Mouse (Mus musculus) forebrain, embryonic 16.5 days (tissue): ENCODE results near the gene Ess2. TPM values are rescaled to one million over a fixed set of nuclear protein-coding genes. Genes with fewer than 3 reads are reported as not detected.

ENCODE experiments used
- ATAC-seq: fragments of 200-750 bp; cut with Nextera tagmentation; 2 replicates; pipeline ENCODE4 v1.8.0; 2017; ENCODE audit warnings: mild to moderate bottlenecking, moderate library complexity
- H3K27ac ChIP-seq: fragments of 300-500 bp; sonication (generic); 2 replicates; pipeline ENCODE4 v1.5.1; 2014; ENCODE audit warnings: low read length, control low read depth
- H3K27me3 ChIP-seq: fragments of 300-500 bp; sonication (generic); replicated peaks from 2 replicates; pipeline ENCODE4 v1.6.1; 2014; ENCODE audit warnings: low read length; ENCODE audit not compliant: control insufficient read depth, insufficient read depth
- H3K36me3 ChIP-seq: fragments of 300-500 bp; sonication (generic); 2 replicates; pipeline ENCODE4 v1.6.1; 2014; ENCODE audit not compliant: control insufficient read depth, insufficient read depth
- H3K4me1 ChIP-seq: fragments of 300-500 bp; sonication (generic); replicated peaks from 2 replicates; pipeline ENCODE4 v1.6.1; 2014; ENCODE audit warnings: low read length; ENCODE audit not compliant: control insufficient read depth, insufficient read depth
- H3K4me2 ChIP-seq: fragments of 300-500 bp; sonication (generic); 2 replicates; pipeline ENCODE4 v1.6.1; 2014; ENCODE audit warnings: mild to moderate bottlenecking, low read length, control low read depth
- H3K4me3 ChIP-seq: fragments of 300-500 bp; sonication (generic); replicated peaks from 2 replicates; pipeline ENCODE4 v1.5.1; 2014; ENCODE audit warnings: mild to moderate bottlenecking, low read length, control low read depth
- H3K9ac ChIP-seq: fragments of 300-500 bp; sonication (generic); replicated peaks from 2 replicates; pipeline ENCODE4 v1.6.1; 2014; ENCODE audit warnings: low read depth, low read length, control low read depth
- H3K9me3 ChIP-seq: fragments of 300-500 bp; sonication (generic); 2 replicates; pipeline ENCODE4 v1.6.1; 2016; ENCODE audit warnings: low read length; ENCODE audit not compliant: control insufficient read depth
- WGBS: fragments of 180-500 bp; shearing (Covaris S2); extraction: QIAGEN DNeasy Blood & Tissue Kit; methylation state at CpG from one replicate; pipeline ENCODE4 v1.1.7; 2014; 5-methylcytosine and 5-hydroxymethylcytosine counted together
- polyA plus RNA-seq: library from polyadenylated mRNA; unstranded; fragments of >200 nt; fragmentation: Nextera tagmentation; extraction: Ambion mirVana; gene quantifications from 2 replicates; pipeline ENCODE4 v1.2.1, GENCODE M21; 2015

Ess2 gene
- polyA plus RNA-seq, 1 experiment from 2014 or later: 60.8 TPM

DNA sequence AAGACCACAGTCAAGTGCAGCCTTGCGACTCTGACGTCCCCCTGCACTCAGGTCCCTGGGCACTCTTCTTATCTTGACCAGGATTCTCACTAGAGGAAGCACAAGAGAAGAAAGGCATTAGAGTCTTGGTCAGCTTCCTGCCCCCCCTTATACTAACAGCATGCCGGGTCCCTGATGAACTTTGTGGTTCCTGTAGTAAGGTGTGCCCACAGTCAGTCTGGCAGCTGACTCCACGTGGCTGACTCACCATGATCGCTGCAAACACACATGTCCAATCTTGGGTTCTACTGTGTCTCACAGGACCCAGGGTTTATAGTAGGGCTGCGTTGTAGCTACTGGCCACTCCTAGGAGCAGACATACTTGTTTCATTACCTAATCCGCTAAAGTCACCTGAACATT, 27.0 kb upstream of the Ess2 start:
- 84% methylated on average over 7 of the region's 7 CpGs for WGBS
- H3K27me3 ChIP-seq: no peaks in the 10 kb centered on the region; the same call in 1 of the 2 replicates
- no peak overlapping the region for H3K27ac ChIP-seq
- no peak overlapping the region for H3K4me3 ChIP-seq
- H3K4me1 ChIP-seq: no peaks in the 10 kb centered on the region; the same call in 1 of the 2 replicates
- ATAC-seq: no peak
- H3K9ac ChIP-seq: no peak overlapping the region
- H3K9me3 ChIP-seq: no peaks in the 10 kb centered on the region
- H3K4me2 ChIP-seq: no peak overlapping the region
- no peaks in the 10 kb centered on the region for H3K36me3 ChIP-seq

DNA sequence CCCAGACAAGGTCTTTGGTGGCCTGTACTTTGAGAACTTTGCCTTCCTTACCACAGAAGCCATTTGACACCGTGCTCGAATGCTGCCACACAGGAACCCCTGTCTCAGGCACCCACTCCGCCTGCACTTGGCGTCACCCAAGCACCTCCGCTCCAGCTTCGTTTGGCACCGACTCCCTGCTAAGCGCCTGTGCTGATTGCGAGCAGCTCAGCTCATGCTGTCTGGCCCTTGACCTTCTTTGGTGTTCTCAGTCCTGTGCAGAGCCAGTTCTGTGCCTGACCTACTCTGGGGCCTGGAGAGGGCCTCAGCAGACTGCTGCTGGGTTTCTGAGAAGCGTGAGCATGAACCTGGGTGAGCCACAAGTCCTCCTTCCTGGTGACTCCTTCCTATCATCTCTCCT, 25.6 kb upstream of the Ess2 start:
- Histone ChIP-seq H3K9ac (no peak overlapping the region), H3K4me2 (no peak overlapping the region), H3K36me3 (no peaks in the 10 kb centered on the region), H3K4me3 (no peak overlapping the region), H3K27me3 (no peaks in the 10 kb centered on the region; the same call in 1 of the 2 replicates), H3K9me3 (no peaks in the 10 kb centered on the region), H3K4me1 (no peaks in the 10 kb centered on the region; the same call in 1 of the 2 replicates), H3K27ac (no peak overlapping the region)
- WGBS: 78% methylated on average over 10 of the region's 10 CpGs
- ATAC-seq: no peak

DNA sequence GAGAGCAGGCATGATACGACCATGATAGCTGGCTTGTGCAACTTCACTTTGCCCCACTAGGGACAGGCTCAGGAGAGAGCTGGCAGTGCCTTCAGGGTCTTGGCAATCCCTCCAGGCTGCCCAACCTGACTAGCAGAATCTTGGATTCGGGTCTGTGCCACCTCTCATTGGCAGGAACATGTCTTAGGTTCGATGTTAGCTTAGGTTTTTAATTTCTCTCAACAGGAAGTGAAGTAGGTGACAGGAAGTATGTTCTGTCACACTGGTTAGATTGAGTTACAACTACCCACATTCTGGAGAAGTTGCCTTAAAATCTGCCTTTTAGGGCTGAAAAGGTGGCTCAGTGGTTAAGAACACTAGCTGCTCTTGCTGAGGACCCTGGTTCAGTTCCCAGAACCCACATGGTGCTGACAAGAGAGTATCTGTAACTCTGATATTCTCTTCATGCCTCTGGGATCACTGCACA, 23.3 kb upstream of the Ess2 start:
- Histone ChIP-seq H3K4me3 (no peak overlapping the region), H3K4me2 (no peak overlapping the region), H3K9ac (no peak overlapping the region), H3K27ac (no peak overlapping the region), H3K4me1 (no peaks in the 10 kb centered on the region; the same call in 1 of the 2 replicates), H3K27me3 (no peaks in the 10 kb centered on the region; the same call in 1 of the 2 replicates), H3K9me3 (no peaks in the 10 kb centered on the region), H3K36me3 (no peaks in the 10 kb centered on the region)
- ATAC-seq: no peak
- WGBS: 67% methylated on average over 3 of the region's 3 CpGs

DNA sequence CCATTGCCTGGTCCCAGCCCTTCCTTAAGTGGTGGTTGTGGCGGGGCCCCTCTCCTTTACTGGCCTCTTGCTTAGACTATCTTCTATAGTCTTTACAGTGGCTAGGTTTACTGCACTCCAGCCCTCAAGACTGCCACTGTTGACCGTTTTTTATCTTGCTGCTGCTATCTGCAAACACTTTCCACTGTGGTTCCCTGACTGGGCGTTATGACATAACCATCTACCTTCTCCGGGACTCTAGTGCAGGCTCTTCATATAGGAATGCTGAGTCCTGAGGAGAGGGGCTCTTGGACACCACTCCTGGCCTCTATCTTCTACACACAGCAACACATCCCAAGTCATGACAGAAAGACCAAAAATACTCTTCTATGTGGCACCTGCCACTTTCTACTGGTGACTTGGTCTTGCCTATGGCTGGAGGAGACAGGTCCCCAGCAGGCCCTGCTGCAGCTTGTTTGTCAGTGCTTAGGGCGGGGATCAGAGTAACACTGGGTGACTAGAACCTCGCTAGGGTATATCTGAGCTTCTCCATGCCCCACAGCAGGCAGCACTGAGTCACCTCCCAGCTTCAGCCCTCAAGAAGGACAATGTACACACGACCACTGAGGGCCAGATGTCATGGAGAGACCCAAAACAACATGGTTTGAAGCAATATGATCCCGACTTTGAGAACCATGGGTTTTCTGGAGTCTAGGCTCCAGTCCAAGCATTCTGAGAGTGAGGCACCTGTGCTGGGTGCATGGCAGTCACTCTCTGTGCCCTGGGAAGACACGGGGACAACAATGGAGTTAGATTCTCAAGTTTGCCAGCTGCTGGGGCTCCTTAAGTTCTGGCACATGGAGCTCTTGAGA, 22.7 kb upstream of the Ess2 start:
- Histone ChIP-seq H3K9me3 (no peaks in the 10 kb centered on the region), H3K36me3 (no peaks in the 10 kb centered on the region), H3K4me2 (no peak overlapping the region), H3K27me3 (no peaks in the 10 kb centered on the region; the same call in 1 of the 2 replicates), H3K9ac (no peak overlapping the region), H3K4me3 (no peak overlapping the region), H3K27ac (no peak overlapping the region), H3K4me1 (peaks cover 2% of the 10 kb centered on the region; the same call in 1 of the 2 replicates)
- WGBS: 73% methylated on average over 9 of the region's 9 CpGs
- no peak for ATAC-seq

DNA sequence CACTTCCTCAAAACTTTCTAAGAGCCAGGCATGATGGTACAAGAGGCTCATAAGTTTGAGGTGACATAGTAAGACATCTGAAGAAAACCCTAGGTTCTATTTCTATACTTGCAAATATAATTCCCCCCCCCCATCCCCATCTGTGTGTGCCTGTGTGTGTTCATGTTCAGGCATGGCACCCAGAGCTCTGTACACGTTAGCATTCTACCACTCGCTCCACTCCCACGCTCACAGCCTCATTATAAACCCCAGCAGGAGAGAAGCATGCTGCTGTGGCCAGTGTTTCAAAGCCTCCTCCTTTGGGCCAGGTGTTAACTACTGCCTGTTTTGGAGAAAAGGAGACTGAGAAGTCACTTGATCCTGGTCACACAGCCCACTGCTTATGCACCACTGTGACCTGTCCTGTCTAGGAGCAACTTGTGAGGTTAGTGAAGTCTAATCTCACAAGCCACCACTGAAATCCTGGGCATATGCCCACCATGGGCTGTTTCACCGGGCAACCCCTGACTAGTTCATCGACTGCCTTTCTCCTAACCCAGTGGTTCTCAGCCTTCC, 20.8 kb upstream of the Ess2 start:
- 59% methylated on average over 5 of the region's 5 CpGs for WGBS

DNA sequence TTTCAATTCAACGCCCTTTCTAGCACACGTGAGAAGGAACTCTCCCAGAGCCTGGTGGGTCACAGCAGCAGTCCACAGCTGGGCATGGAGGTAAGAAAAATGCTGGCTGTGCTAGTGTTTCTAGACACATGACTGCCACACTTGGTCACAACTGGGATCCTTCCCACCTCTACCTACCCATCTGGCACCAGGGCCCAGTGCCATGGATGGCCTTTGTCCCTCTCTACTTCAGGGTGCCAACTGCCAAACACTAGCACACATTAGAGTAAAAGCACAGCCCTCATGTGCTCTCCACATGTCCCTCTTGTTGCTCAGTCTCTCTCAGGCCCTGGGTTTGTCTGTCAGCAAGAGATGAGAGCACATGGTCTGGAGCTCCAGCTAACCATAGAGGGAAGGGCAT, 18.5 kb upstream of the Ess2 start:
- Histone ChIP-seq H3K36me3 (no peaks in the 10 kb centered on the region), H3K4me1 (peaks cover 20% of the 10 kb centered on the region), H3K9me3 (no peaks in the 10 kb centered on the region), H3K27me3 (no peaks in the 10 kb centered on the region; the same call in 1 of the 2 replicates), H3K4me3 (no peak overlapping the region), H3K9ac (no peak overlapping the region), H3K27ac (no peak overlapping the region), H3K4me2 (no peak overlapping the region)
- WGBS: 33% methylated on average over 2 of the region's 2 CpGs
- ATAC-seq: no peak

More for the DNA sequence above, 20.8 kb upstream of the Ess2 start:
- no peaks in the 10 kb centered on the region for H3K36me3 ChIP-seq
- H3K4me3 ChIP-seq: no peak overlapping the region
- no peak for ATAC-seq
- H3K4me2 ChIP-seq: no peak overlapping the region
- H3K9ac ChIP-seq: no peak overlapping the region
- peaks cover 13% of the 10 kb centered on the region for H3K4me1 ChIP-seq
- no peaks in the 10 kb centered on the region; the same call in 1 of the 2 replicates for H3K27me3 ChIP-seq
- H3K27ac ChIP-seq: no peak overlapping the region
- no peaks in the 10 kb centered on the region for H3K9me3 ChIP-seq

DNA sequence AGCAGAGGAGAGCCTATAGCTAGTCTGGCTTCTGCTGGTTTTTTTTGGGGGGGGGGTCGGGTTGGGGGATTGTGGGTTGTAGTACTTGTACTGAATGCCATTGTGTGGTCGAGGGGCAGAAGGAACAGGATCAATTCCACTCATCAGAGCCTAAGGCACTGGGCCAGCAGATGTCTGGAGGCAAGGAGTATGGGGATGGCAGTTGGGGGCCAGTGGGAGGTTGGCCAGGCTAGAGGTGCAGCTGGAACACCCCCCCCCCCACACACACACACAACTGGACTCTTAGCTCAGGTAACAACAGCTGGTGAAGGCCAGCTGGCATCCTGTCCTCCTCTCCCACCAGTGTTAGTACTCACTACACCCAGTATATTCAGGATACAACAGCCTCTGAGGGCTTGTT, 18.1 kb upstream of the Ess2 start:
- Histone ChIP-seq H3K4me1 (peaks cover 20% of the 10 kb centered on the region), H3K9ac (no peak overlapping the region), H3K36me3 (no peaks in the 10 kb centered on the region), H3K27ac (no peak overlapping the region; the same call in 1 of the 2 replicates), H3K4me3 (no peak overlapping the region), H3K27me3 (no peaks in the 10 kb centered on the region; the same call in 1 of the 2 replicates), H3K4me2 (peak overlapping the region; percentile 91), H3K9me3 (no peaks in the 10 kb centered on the region)
- ATAC-seq: no peak; the same call in 1 of the 2 replicates
- 2% methylated on average over 2 of the region's 2 CpGs for WGBS

DNA sequence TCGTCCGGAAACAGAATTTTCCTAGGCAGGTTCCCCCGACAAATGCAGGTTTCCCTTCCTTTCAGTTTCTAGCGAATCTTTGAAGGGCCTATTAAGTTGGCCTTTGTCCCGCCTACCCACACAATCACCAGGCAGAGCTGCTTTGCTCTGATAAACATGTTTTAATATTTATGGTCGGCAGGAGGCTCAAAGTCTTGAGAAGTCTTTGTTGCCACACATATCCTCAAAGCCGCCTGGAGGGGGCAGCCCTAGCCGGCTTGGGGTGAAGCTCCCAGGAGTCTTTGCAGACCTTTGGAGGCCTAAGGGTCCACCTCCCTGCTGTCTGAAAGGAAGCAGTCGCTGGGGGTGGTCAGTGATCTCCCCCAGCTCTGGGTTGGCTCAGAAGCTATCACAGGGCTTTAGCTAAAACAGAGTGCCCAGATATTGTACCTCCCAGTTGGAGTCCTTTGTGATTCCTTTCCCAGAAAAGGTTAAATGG, 17.5 kb upstream of the Ess2 start:
- no peaks in the 10 kb centered on the region for H3K36me3 ChIP-seq
- H3K27ac ChIP-seq: peak overlapping the region; percentile 85
- ATAC-seq: peak; percentile 53
- H3K4me3 ChIP-seq: peak overlapping the region; percentile 62
- H3K9ac ChIP-seq: peak overlapping the region; percentile 72
- H3K9me3 ChIP-seq: no peaks in the 10 kb centered on the region
- 0% methylated on average over 9 of the region's 9 CpGs for WGBS
- no peaks in the 10 kb centered on the region; the same call in 1 of the 2 replicates for H3K27me3 ChIP-seq
- peak overlapping the region; percentile 91 for H3K4me2 ChIP-seq
- peaks cover 22% of the 10 kb centered on the region for H3K4me1 ChIP-seq

DNA sequence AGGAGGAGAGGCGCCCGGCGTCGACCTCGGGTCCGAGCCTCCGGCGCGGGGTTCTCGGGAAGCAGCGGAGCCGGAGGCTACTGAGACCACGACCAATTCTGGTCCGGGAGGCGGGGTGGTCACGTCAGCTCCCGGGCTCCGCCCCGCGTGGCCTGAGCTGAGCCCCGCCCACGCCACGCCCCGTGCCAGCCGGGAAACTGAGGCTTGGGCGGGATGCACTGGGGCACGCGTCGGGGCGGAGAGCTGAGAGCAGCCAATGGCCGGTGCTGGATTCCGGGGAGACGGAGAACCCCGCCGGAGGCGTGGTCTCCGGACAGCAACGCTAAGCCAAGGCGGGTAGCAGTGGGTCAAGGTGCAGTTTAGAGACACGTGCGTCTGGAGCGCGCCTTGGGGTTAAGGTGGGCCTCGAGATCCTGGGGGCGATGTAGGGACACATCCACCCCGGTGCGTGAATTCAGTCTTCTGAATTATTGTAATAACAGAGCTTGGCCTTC, 17.0 kb upstream of the Ess2 start, which contains the start of gene Slc25a1:
Gene Slc25a1, minus strand, starts transcription at position 133 of the 494 bp plus-strand sequence.
- under 1% methylated on average over 47 of the region's 47 CpGs for WGBS
- H3K9ac ChIP-seq: peak within 1 kb of the TSS; percentile 72
- H3K27ac ChIP-seq: peak within 1 kb of the TSS; percentile 85
- no peaks in the 10 kb centered on the region for H3K27me3 ChIP-seq
- no peaks in the 10 kb centered on the region for H3K9me3 ChIP-seq
- H3K4me2 ChIP-seq: peak within 1 kb of the TSS; percentile 91
- peaks cover 26% of the 10 kb centered on the region for H3K4me1 ChIP-seq
- ATAC-seq: peak; percentile 81
- H3K36me3 ChIP-seq: no peaks in the 10 kb centered on the region
- peak within 1 kb of the TSS; percentile 62 for H3K4me3 ChIP-seq
